Mouse (Mus musculus) neural tube, embryonic 15.5 days (tissue): ENCODE measurements around the gene Pkdcc. TPM values are rescaled to one million over a fixed set of nuclear protein-coding genes. Genes with fewer than 3 reads are reported as not detected.
A peak's percentile ranks its signal among the peaks of the same experiment; 100 is the strongest.

Experiments used
- ATAC-seq: fragments of 200-750 bp; cut with Nextera tagmentation; 2 replicates; pipeline ENCODE4 v1.8.0; 2017; ENCODE audit warnings: mild to moderate bottlenecking, moderate TSS enrichment, moderate library complexity; ENCODE audit not compliant: low FRiP score
- H3K27ac ChIP-seq: fragments of 300-500 bp; sonication (generic); replicated peaks from 2 replicates; pipeline ENCODE4 v1.5.1; 2015; ENCODE audit warnings: mild to moderate bottlenecking, inconsistent platforms
- H3K27me3 ChIP-seq: fragments of 300-500 bp; sonication (generic); replicated peaks from 2 replicates; pipeline ENCODE4 v1.6.1; 2015; ENCODE audit warnings: inconsistent platforms
- H3K36me3 ChIP-seq: fragments of 300-500 bp; sonication (generic); 2 replicates; pipeline ENCODE4 v1.6.1; 2015; ENCODE audit warnings: inconsistent platforms
- H3K4me1 ChIP-seq: fragments of 300-500 bp; sonication (generic); 2 replicates; pipeline ENCODE4 v1.6.1; 2015; ENCODE audit warnings: inconsistent platforms
- H3K4me2 ChIP-seq: fragments of 300-500 bp; sonication (generic); 2 replicates; pipeline ENCODE4 v1.6.1; 2015; ENCODE audit warnings: inconsistent platforms, mild to moderate bottlenecking, moderate library complexity
- H3K4me3 ChIP-seq: fragments of 300-500 bp; sonication (generic); replicated peaks from 2 replicates; pipeline ENCODE4 v1.5.1; 2015; ENCODE audit warnings: mild to moderate bottlenecking, inconsistent platforms
- H3K9ac ChIP-seq: fragments of 300-500 bp; sonication (generic); replicated peaks from 2 replicates; pipeline ENCODE4 v1.6.1; 2015; ENCODE audit warnings: mild to moderate bottlenecking, inconsistent platforms
- H3K9me3 ChIP-seq: fragments of 300-500 bp; sonication (generic); replicated peaks from 2 replicates; pipeline ENCODE4 v1.6.1; 2016; ENCODE audit warnings: inconsistent platforms
- WGBS: fragments of 180-500 bp; shearing (Covaris S2); methylation state at CpG from one replicate; pipeline ENCODE4 v1.1.7; 2015; ENCODE audit warnings: mixed read lengths; 5-methylcytosine and 5-hydroxymethylcytosine counted together
- polyA plus RNA-seq: library from polyadenylated mRNA; unstranded; fragments of >200 nt; fragmentation: Nextera tagmentation; extraction: Ambion mirVana; gene quantifications from 2 replicates; pipeline ENCODE4 v1.2.1, GENCODE M21; 2015

Gene Pkdcc
- polyA plus RNA-seq, 1 experiment from 2014 or later, result 4.5 TPM

DNA sequence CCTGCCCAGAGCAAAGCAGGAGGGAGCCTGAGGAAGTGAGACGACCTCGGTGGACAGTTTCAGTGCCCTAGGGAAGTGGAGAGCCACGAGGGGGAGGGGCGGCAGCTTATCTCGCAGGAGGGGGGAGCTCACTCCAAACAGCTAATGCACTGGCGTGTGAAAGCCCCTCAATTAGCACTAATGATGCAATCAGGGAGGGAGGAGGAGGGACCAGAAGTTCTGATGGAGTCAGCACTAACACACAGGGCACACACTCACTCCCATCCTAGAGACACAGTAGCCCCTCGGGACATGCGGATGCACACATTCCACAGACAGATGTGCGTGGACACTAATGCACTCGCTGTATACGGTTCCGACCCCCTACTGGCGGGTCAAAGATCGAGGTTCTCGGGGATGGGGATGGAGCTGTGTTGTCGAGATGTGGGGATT is 915 bp upstream of the Pkdcc start:
- H3K27me3 ChIP-seq, result no peaks in the 10 kb centered on the region
- peak overlapping the region; percentile 94 for H3K4me2 ChIP-seq
- peak overlapping the region; percentile 78 for H3K4me3 ChIP-seq
- H3K9me3 ChIP-seq, result no peaks in the 10 kb centered on the region
- ATAC-seq, result peak; percentile 29
- H3K9ac ChIP-seq, result peak overlapping the region; percentile 90
- H3K27ac ChIP-seq, result peak overlapping the region; percentile 89
- no peaks in the 10 kb centered on the region for H3K36me3 ChIP-seq
- 0% methylated on average over 16 of the region's 16 CpGs for WGBS
- peaks cover 56% of the 10 kb centered on the region for H3K4me1 ChIP-seq

- peak; percentile 53 for ATAC-seq
- Histone ChIP-seq H3K27me3 (0 out of 2 replicates have a peak, but pooled peaks cover 1% of the 10 kb centered on the region), H3K9ac (peak overlapping the region; percentile 90), H3K4me2 (peak overlapping the region; percentile 94), H3K9me3 (no peaks in the 10 kb centered on the region), H3K4me3 (peak overlapping the region; percentile 78), H3K4me1 (peaks cover 66% of the 10 kb centered on the region), H3K27ac (peak overlapping the region; percentile 89), H3K36me3 (no peaks in the 10 kb centered on the region)
- under 1% methylated on average over 53 of the region's 80 CpGs for WGBS
Observed at GRCm38 (mm10) chr17:83215529-83216244, 595 bp downstream of the Pkdcc start.

DNA sequence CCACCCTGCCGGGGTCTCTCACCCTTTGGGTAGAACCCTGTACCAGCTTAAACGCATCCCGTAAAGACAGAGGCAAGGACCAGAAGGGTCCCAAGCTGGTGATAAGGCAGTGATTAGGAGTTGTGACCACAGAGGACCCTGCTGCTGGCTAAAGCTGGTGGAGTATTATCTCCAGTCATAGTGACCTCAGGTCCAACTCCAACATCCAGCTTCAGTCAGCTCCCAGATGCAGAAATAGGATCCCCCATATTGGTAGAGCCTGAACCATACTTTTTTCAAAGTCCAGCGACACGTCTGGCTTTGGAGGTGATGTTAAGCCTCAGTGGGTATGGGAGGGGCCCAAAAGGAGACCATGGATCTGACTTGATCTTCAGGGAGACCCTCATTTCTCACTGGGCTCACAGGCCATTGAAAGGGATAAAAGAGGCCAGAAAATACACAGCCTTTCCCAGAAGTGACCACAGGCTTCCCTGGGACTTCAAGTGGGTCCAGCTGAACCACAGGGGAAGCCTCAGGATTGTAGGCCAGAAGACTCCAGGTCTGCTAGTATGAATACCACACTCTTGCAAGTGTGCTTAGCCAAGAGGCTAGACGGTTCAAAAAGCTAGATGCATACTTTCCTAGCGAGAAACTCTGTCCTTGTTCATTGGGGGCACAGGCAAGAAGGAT is 1.3 kb downstream of the Pkdcc start:
- Histone ChIP-seq H3K27ac (peak overlapping the region; percentile 89; the same call in 1 of the 2 replicates), H3K27me3 (0 out of 2 replicates have a peak, but pooled peaks cover 3% of the 10 kb centered on the region), H3K4me2 (peak overlapping the region; percentile 94), H3K9ac (peak overlapping the region; percentile 90), H3K4me3 (peak overlapping the region; percentile 78), H3K9me3 (no peaks in the 10 kb centered on the region), H3K36me3 (no peaks in the 10 kb centered on the region), H3K4me1 (peaks cover 69% of the 10 kb centered on the region)
- 32% methylated on average over 7 of the region's 7 CpGs for WGBS
- no peak for ATAC-seq

- Histone ChIP-seq H3K4me2 (peak overlapping the region; percentile 94), H3K9ac (no peak overlapping the region), H3K27ac (no peak overlapping the region), H3K4me1 (peaks cover 82% of the 10 kb centered on the region), H3K27me3 (0 out of 2 replicates have a peak, but pooled peaks cover 3% of the 10 kb centered on the region), H3K4me3 (peak overlapping the region; percentile 78; the same call in 1 of the 2 replicates), H3K36me3 (no peaks in the 10 kb centered on the region; the same call in 1 of the 2 replicates), H3K9me3 (no peaks in the 10 kb centered on the region)
- ATAC-seq, result no peak
- 28% methylated on average over 2 of the region's 2 CpGs for WGBS
Observed at GRCm38 (mm10) chr17:83218189-83218588, 3.1 kb downstream of the Pkdcc start.

DNA sequence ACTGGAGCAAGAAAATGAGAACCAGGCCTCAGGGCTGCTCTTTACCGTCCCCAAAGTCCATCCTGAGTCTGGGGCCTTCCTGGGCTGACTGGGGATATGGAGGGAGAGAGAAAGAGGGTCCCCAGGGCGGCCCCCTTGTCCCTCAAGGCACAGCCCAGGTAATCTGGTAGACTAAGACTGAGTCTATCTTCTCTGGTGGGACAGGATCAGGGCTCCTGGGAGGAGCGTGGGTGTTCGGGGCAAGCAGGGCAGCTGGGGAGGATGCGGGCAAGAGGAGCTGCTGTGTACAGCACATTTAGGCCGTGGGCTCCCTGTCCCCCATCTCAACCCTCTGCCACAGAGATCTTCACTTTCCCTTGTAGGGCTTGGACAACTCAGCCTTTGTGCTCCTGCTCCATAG is 3.6 kb downstream of the Pkdcc start:
- Histone ChIP-seq H3K9ac (no peak overlapping the region), H3K4me1 (peaks cover 76% of the 10 kb centered on the region), H3K4me2 (peak overlapping the region; percentile 94), H3K4me3 (no peak overlapping the region), H3K27me3 (0 out of 2 replicates have a peak, but pooled peaks cover 3% of the 10 kb centered on the region), H3K36me3 (no peaks in the 10 kb centered on the region; the same call in 1 of the 2 replicates), H3K27ac (no peak overlapping the region), H3K9me3 (no peaks in the 10 kb centered on the region)
- ATAC-seq, result no peak
- WGBS, result 70% methylated on average over 6 of the region's 6 CpGs

GRCm38 (mm10) chr17:83219351-83220287 is 4.5 kb downstream of the Pkdcc start:
- no peak for ATAC-seq
- Histone ChIP-seq H3K27ac (no peak overlapping the region), H3K4me2 (peak overlapping the region; percentile 94), H3K9me3 (no peaks in the 10 kb centered on the region), H3K4me1 (peaks cover 71% of the 10 kb centered on the region), H3K9ac (no peak overlapping the region), H3K27me3 (0 out of 2 replicates have a peak, but pooled peaks cover 3% of the 10 kb centered on the region), H3K36me3 (peaks cover 4% of the 10 kb centered on the region), H3K4me3 (no peak overlapping the region)
- 65% methylated on average over 14 of the region's 14 CpGs for WGBS

DNA sequence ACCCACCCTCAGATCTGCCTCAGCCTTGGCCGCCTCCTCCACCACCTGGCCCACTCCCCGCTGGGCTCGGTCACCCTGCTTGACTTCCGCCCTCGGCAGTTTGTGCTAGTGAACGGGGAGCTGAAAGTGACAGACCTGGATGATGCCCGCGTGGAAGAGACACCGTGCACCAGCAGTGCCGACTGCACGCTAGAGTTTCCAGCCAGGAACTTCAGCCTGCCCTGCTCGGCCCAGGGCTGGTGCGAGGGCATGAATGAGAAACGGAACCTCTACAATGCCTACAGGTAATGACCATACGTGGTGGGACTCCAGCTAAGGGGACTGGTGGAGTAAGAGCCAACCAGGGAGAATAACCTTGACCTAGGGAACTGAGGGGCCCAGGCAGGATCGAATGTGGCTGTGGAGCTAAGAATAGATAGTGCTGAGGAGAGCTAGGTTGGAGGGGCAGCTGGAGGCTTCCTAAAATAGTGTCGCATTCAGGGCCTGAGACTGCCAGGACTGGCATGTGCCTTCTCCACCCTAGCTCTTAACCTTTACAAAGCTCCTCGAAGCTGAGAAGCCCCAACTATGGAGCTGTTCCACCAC is 6.0 kb downstream of the Pkdcc start:
- no peak overlapping the region for H3K4me3 ChIP-seq
- no peak overlapping the region for H3K27ac ChIP-seq
- H3K9me3 ChIP-seq, result no peaks in the 10 kb centered on the region
- peaks cover 66% of the 10 kb centered on the region for H3K4me1 ChIP-seq
- ATAC-seq, result no peak
- H3K27me3 ChIP-seq, result 0 out of 2 replicates have a peak, but pooled peaks cover 3% of the 10 kb centered on the region
- WGBS, result 86% methylated on average over 18 of the region's 18 CpGs
- H3K36me3 ChIP-seq, result peaks cover 14% of the 10 kb centered on the region
- no peak overlapping the region; the same call in 1 of the 2 replicates for H3K4me2 ChIP-seq
- no peak overlapping the region for H3K9ac ChIP-seq

- peaks cover 14% of the 10 kb centered on the region for H3K36me3 ChIP-seq
- H3K4me1 ChIP-seq, result peaks cover 58% of the 10 kb centered on the region
- ATAC-seq, result no peak
- WGBS, result 75% methylated on average over 13 of the region's 13 CpGs
- H3K9ac ChIP-seq, result no peak overlapping the region
- H3K4me2 ChIP-seq, result no peak overlapping the region
- 0 out of 2 replicates have a peak, but pooled peaks cover 3% of the 10 kb centered on the region for H3K27me3 ChIP-seq
- no peak overlapping the region for H3K4me3 ChIP-seq
- no peaks in the 10 kb centered on the region for H3K9me3 ChIP-seq
- H3K27ac ChIP-seq, result no peak overlapping the region
Observed at GRCm38 (mm10) chr17:83221611-83222500, 6.8 kb downstream of the Pkdcc start.

- 0 out of 2 replicates have a peak, but pooled peaks cover 3% of the 10 kb centered on the region for H3K27me3 ChIP-seq
- H3K27ac ChIP-seq, result no peak overlapping the region
- peaks cover 50% of the 10 kb centered on the region for H3K4me1 ChIP-seq
- no peak overlapping the region for H3K9ac ChIP-seq
- 15% methylated on average over 3 of the region's 3 CpGs for WGBS
- H3K4me2 ChIP-seq, result no peak overlapping the region
- H3K36me3 ChIP-seq, result peaks cover 14% of the 10 kb centered on the region
- no peaks in the 10 kb centered on the region for H3K9me3 ChIP-seq
- peak; percentile 53; the same call in 1 of the 2 replicates for ATAC-seq
- no peak overlapping the region for H3K4me3 ChIP-seq
Observed at GRCm38 (mm10) chr17:83222705-83223104, 7.6 kb downstream of the Pkdcc start.

DNA sequence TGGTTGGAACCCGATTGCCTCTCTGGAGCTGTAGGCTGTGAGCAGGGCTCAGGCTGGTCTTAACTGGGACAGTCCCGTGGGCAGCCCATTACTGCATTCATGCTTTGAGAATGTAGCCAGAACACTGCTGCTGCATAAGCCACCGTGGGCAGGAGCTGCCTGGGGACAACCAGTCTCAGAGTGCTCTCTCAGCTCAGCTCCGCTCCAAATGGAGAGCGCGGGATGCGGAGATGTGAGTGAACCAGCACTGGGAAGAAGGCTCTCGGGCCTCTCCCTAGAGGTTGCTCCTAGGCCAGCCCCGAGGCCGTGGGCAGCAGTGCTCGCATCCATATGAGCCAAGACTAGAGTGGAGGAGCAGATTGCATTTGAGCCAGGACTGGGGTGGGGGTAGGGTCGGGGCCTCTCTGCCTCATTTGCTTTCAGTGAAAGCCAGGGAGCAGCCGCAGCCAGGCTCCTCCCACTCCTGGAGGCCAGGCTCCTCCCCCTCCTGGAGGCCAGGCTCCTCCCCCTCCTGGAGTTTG is 9.4 kb downstream of the Pkdcc start:
- Histone ChIP-seq H3K4me2 (no peak overlapping the region), H3K27me3 (0 out of 2 replicates have a peak, but pooled peaks cover 3% of the 10 kb centered on the region), H3K9ac (no peak overlapping the region), H3K27ac (no peak overlapping the region), H3K4me3 (no peak overlapping the region), H3K4me1 (peaks cover 32% of the 10 kb centered on the region), H3K9me3 (no peaks in the 10 kb centered on the region), H3K36me3 (peaks cover 14% of the 10 kb centered on the region)
- ATAC-seq, result peak; percentile 21; the same call in 1 of the 2 replicates
- 29% methylated on average over 13 of the region's 13 CpGs for WGBS
